Mouse (Mus musculus): ENCODE results near the gene Rcsd1.

DNA sequence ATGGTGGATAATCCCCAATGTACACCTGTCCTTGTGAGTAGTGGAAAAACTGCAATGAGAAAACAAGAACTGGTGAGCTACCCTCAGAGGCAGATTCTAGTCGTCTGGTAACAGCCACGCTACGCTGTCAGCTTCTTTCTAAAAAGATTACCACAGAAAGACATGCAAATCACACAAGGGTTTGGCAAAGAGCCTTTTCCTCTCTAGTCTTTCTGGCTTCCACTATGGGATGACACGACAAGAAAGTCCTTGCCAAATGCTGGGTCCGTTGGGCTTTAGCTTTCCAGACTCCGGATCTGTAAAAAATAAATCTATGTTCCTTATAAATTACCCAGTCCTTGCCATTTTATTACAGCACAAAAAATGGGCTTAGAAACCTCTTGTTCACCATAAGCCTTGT is 103.8 kb downstream of the Rcsd1 start:
- no peak for TF ChIP-seq EP300 (IDR thresholded peaks at IDR 0.05; ENCODE audit: low read depth)
- TF ChIP-seq CTCF (IDR thresholded peaks at IDR 0.05; ENCODE audit: low read depth), result no peak

Data from liver, postnatal 0 days (tissue).